Mouse (Mus musculus) right cerebral cortex, adult 18-20 months (tissue): Measurements from ENCODE around the gene Tceal8.
"Not testable (repeated sequence)": the region's sequence is repeated elsewhere in the genome, so short reads cannot be mapped to it uniquely, and the experiment has no call there.

ENCODE experiments used
- DNase-seq: peaks from one replicate; pipeline ENCODE4 v3.0.0; 2022; ENCODE audit warnings: mixed read lengths

The Tceal8 gene

DNA sequence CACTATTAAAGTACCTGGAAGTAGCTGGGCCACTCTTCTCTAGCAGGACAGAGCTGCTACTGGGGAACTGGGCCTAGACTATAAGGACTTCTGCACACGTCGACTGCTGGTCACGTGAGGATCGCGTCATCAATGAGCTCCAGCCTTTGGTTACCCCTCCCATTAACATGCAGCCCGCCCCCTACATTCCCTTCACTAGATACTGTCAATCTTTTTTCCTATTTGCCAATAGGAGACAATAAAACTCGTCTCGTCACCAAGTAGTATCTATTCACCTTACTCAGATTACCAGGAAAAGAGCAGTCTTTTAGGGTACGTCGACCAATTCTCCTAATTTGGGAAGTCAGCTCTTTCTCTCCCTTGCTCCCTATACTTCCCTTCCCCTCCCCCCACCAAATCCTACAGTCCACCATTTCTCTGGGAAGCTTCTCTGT lies at the start of gene Tceal8:
Gene Tceal8, minus strand, starts transcription at position 225 of the 434 bp plus-strand sequence.
- peak; percentile 80 for DNase-seq

GRCm38 (mm10) chrX:136216303-136216702 lies 44.2 kb upstream of the Tceal8 start:
- no peak for DNase-seq

GRCm38 (mm10) chrX:136214729-136215677 lies 42.9 kb upstream of the Tceal8 start, which contains the start of the genes Tceal7 and Bex1:
TSS of gene Tceal7 (plus strand) at chrX:136214779.
TSS of gene Bex1 (minus strand) at chrX:136215513.
- DNase-seq: not testable (repeated sequence)

- DNase-seq: no peak
Observed at GRCm38 (mm10) chrX:136213396-136213795, 41.3 kb upstream of the Tceal8 start.

DNA sequence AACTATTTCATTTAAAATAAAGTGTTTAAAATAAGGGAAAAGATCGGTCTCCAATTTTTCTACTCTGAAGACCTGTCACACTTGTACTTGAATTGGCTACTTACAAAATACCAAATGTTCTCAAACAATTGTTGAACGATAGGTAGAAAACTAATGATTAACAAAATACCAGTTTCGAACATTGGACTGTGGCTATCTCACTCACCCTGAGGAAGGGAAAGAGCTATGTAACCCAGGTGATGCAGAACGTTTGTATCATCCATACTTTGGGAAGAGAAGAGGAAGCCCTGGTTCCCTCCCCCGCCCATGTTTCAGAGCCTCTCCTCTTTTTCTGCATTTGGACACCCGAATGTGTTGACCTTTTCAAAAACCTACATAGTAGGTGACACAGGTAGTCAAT lies 32.3 kb upstream of the Tceal8 start:
- DNase-seq: no peak

- peak; percentile 72 for DNase-seq
Observed at GRCm38 (mm10) chrX:136203664-136204066, 31.5 kb upstream of the Tceal8 start, which contains the start of gene Tceal5. TSS of gene Tceal5 (minus strand) at chrX:136203876.

DNA sequence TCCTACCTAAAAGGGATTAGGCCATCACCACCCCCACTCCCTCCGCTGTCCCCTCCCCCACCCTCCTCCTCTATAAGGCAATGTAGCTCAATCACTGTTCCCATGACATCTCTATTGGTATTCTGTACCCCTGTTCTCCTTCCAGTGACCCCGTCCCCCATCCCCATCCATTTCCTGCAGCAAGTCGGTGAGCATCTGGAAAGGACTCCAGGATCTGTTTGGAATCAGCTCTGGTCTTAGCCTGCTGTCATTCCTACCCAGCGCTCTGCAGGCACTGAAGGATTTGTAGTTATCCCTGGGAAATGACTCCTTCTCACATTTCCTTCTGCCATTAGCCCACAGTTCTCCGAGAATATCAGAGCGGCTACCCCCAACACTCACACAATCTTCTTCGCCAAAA lies 31.1 kb upstream of the Tceal8 start:
- no peak for DNase-seq

- DNase-seq: no peak
Observed at GRCm38 (mm10) chrX:136196873-136197272, 24.7 kb upstream of the Tceal8 start.

GRCm38 (mm10) chrX:136195193-136195944 lies 23.2 kb upstream of the Tceal8 start:
- DNase-seq: no peak

- no peak for DNase-seq
Observed at GRCm38 (mm10) chrX:136183107-136183506, 11.0 kb upstream of the Tceal8 start.

DNA sequence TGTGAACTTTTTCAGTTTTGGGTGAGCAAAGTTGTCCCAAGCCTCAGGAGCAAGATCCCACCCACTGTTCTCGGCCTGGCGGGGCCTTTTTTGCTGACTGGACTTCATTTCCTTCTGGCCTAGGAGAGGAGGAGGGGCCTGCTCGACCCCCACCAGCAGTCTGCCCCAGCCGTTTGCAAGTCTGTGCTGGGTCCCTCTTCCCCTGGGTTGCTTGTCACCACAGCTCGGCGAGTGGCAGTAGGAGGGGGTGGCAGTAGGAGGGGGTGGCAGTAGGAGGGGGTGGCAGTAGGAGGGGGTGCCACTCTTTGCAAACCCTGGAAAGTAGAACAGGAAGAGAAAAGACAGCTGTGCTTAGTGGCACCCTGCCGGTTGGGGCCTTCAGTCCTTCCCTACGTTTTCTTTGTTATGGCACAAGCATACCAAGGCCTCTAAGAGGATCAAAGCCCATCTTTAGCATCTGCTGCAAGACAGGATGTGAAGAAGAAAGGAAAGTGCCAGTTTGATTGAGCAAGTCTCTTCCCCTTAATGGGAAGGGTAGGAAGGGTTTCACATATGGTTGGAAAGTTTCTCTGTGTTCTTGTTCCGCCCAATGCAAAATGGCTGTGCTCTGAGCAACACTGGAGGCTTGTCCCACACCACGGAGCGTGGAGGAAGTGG lies 8.9 kb upstream of the Tceal8 start:
- no peak for DNase-seq

GRCm38 (mm10) chrX:136172786-136173185 lies 644 bp upstream of the Tceal8 start:
- no peak for DNase-seq

GRCm38 (mm10) chrX:136171189-136172117 lies 689 bp downstream of the Tceal8 start:
- peak; percentile 54 for DNase-seq

- DNase-seq: no peak
Observed at GRCm38 (mm10) chrX:136170625-136171024, 1.5 kb downstream of the Tceal8 start.

DNA sequence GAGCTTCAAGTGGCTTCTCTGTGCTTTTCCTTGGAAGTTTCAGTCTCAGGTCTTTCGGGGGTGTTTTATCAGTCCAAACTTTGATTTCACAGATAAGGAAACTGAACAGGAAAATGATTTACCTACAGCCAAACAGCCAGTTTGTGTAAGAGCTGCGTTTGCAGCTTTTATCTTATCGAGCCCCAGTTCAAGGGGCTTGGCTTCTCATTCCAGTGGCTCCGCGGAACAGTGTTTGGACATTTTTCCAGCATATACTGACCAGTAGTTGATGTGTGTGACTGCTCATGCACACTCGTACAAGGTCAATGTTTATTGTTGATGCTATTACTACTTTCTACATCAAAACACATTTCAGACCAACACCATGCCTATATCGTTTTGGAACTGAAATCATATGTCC lies 27.9 kb downstream of the Tceal8 start:
- DNase-seq: no peak

DNA sequence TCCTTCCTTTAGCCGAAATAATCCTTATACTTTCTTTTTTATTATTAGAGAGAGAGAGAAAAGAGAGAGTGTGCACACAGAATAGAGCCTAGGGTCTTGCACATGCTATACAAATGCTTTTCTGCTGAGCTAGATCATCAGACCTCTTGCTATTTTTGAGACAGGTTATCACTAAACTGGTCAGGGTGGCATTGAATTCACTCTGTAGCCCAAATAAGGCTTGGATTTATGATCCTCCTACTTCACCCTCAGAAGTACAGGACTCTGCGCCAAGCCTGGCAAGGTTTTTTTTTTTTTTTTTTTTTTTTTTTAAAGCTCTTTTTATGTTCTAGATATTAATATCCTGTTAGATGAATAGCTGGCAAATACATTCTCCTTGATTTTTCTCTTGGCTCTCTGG lies 28.4 kb downstream of the Tceal8 start:
- DNase-seq: no peak

DNA sequence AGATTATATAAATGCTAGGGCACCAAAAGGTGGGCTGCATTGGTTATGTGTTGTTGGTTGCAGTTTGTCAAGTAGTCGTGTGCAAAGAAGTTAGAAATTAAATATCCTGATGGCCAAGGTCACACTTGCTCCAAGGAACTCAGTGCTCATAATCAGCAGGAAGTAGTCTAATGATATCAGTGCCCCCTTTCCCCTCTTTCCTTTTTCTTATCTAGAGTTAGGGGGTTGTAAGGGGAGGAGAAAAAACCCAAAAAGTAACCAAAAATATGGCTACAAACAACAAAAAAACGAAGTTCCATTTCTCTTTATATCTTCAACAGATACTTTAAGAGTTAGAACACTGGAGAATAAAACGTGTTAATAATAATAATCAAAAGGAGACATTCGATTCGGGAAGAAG lies 30.8 kb downstream of the Tceal8 start:
- no peak for DNase-seq

- not testable (repeated sequence) for DNase-seq
Observed at GRCm38 (mm10) chrX:136139640-136140004, 32.5 kb downstream of the Tceal8 start.

GRCm38 (mm10) chrX:136138827-136139639 lies 33.1 kb downstream of the Tceal8 start, which contains the start of gene Bex4:
TSS of gene Bex4 (plus strand) at chrX:136138996.
- not testable (repeated sequence) for DNase-seq

DNA sequence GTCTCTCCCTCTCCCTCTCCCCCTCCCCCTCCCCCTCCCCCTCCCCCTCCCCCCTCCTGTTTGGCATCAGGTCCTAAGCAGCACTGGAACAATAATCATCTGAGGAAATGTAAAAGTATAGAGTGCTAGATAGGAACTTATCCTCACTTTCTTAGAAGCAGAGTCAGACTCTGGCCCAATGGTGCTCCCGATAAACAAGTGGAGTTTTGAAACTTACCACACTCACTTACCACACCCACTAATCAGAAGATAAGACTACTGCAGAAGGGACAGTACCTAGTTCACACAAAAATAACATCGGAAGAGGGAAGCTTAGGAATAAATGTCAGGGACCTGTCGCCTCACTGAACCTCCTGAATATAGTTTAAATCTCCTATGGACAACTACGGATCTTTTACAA lies 36.6 kb downstream of the Tceal8 start:
- DNase-seq: no peak

DNA sequence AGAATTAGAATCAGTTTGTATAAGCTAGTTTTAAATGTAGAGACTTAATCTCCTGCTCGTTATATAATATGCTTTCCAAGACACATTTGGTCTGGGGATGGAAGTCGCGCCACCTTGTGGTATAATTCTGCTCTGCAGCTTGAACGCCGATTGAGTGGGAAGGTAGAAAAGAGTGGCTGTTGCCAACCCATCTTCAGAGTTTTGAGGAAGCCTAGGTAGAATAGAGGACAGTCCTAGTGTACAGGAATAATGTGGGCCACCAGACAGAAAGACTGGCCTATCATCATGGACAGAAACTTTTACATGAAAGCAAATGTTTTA lies 44.4 kb downstream of the Tceal8 start:
- DNase-seq: peak; percentile 51
